Mouse (Mus musculus) intestine, postnatal 0 days (tissue): ENCODE data around the gene BC030870. TPM values are rescaled to one million over a fixed set of nuclear protein-coding genes. Genes with fewer than 3 reads are reported as not detected.

Experiments used
- ATAC-seq: fragments of 200-750 bp; cut with Nextera tagmentation; 2 replicates; pipeline ENCODE4 v1.8.0; 2017; ENCODE audit warnings: mild to moderate bottlenecking, moderate TSS enrichment, moderate library complexity
- H3K27ac ChIP-seq: fragments of 300-500 bp; sonication (generic); 2 replicates; pipeline ENCODE4 v1.5.1; 2014; ENCODE audit warnings: mild to moderate bottlenecking, low read depth, low read length, moderate library complexity
- H3K27me3 ChIP-seq: fragments of 300-500 bp; sonication (generic); replicated peaks from 2 replicates; pipeline ENCODE4 v1.6.1; 2014; ENCODE audit warnings: low read length, mixed read lengths; ENCODE audit not compliant: control insufficient read depth, insufficient read depth
- H3K36me3 ChIP-seq: fragments of 300-500 bp; sonication (generic); 2 replicates; pipeline ENCODE4 v1.6.1; 2014; ENCODE audit warnings: mild to moderate bottlenecking, moderate library complexity; ENCODE audit not compliant: control insufficient read depth, insufficient read depth
- H3K4me1 ChIP-seq: fragments of 300-500 bp; sonication (generic); replicated peaks from 2 replicates; pipeline ENCODE4 v1.6.1; 2014; ENCODE audit warnings: antibody characterized with exemption, low read length, mixed read lengths; ENCODE audit not compliant: control insufficient read depth, insufficient read depth
- H3K4me2 ChIP-seq: fragments of 300-500 bp; sonication (generic); replicated peaks from 2 replicates; pipeline ENCODE4 v1.6.1; 2014; ENCODE audit warnings: low read depth, mild to moderate bottlenecking, moderate library complexity
- H3K4me3 ChIP-seq: fragments of 300-500 bp; sonication (generic); 2 replicates; pipeline ENCODE4 v1.5.1; 2014; ENCODE audit warnings: low read depth, low read length
- H3K9ac ChIP-seq: fragments of 300-500 bp; sonication (generic); 2 replicates; pipeline ENCODE4 v1.6.1; 2014; ENCODE audit warnings: mild to moderate bottlenecking, low read depth, low read length
- H3K9me3 ChIP-seq: fragments of 300-500 bp; sonication (generic); 2 replicates; pipeline ENCODE4 v1.6.1; 2016; ENCODE audit warnings: mixed run types; ENCODE audit not compliant: control insufficient read depth
- CTCF ChIP-seq: sonication (generic); IDR thresholded peaks from 2 replicates; pipeline ENCODE4 v1.5.1; 2016; ENCODE audit warnings: low read depth, mild to moderate bottlenecking, control low read depth, antibody characterized with exemption, moderate library complexity
- WGBS: fragments of 180-500 bp; shearing (Covaris S2); extraction: QIAGEN DNeasy Blood & Tissue Kit; methylation state at CpG from one replicate; pipeline ENCODE4 v1.1.7; 2014; 5-methylcytosine and 5-hydroxymethylcytosine counted together
- polyA plus RNA-seq: library from polyadenylated mRNA; unstranded; fragments of >200 nt; fragmentation: Nextera tagmentation; extraction: Ambion mirVana; gene quantifications from 2 replicates; pipeline ENCODE4 v1.2.1, GENCODE M21; 2015

Gene BC030870
- polyA plus RNA-seq, 1 experiment from 2014 or later, result 41.7 TPM

- WGBS, result 95% methylated on average over 12 of the region's 12 CpGs
- ATAC-seq, result no peak
- no peak overlapping the region for H3K9ac ChIP-seq
- no peak overlapping the region for H3K4me3 ChIP-seq
- H3K27me3 ChIP-seq, result no peaks in the 10 kb centered on the region
- no peak overlapping the region for H3K27ac ChIP-seq
- no peaks in the 10 kb centered on the region for H3K36me3 ChIP-seq
- no peaks in the 10 kb centered on the region for H3K4me1 ChIP-seq
- H3K9me3 ChIP-seq, result no peaks in the 10 kb centered on the region
- TF ChIP-seq CTCF, result no peak
- H3K4me2 ChIP-seq, result no peak overlapping the region
Measured at GRCm38 (mm10) chr8:65088120-65088519, 41.2 kb downstream of the BC030870 start.

- no peak for TF ChIP-seq CTCF
- ATAC-seq, result no peak
- Histone ChIP-seq H3K4me2 (no peak overlapping the region), H3K27ac (no peak overlapping the region), H3K4me3 (no peak overlapping the region), H3K9me3 (no peaks in the 10 kb centered on the region), H3K27me3 (no peaks in the 10 kb centered on the region), H3K4me1 (no peaks in the 10 kb centered on the region), H3K36me3 (no peaks in the 10 kb centered on the region), H3K9ac (no peak overlapping the region)
- 80% methylated on average over 8 of the region's 8 CpGs for WGBS
Measured at GRCm38 (mm10) chr8:65087711-65088110, 41.7 kb downstream of the BC030870 start.

GRCm38 (mm10) chr8:65085680-65086079 is 43.7 kb downstream of the BC030870 start:
- Histone ChIP-seq H3K9me3 (no peaks in the 10 kb centered on the region), H3K27me3 (no peaks in the 10 kb centered on the region), H3K27ac (no peak overlapping the region), H3K4me1 (no peaks in the 10 kb centered on the region), H3K4me3 (no peak overlapping the region), H3K36me3 (no peaks in the 10 kb centered on the region), H3K9ac (no peak overlapping the region), H3K4me2 (no peak overlapping the region)
- peak; percentile 40 for TF ChIP-seq CTCF
- ATAC-seq, result no peak
- 72% methylated on average over 2 of the region's 2 CpGs for WGBS

GRCm38 (mm10) chr8:65080731-65081130 is 48.6 kb downstream of the BC030870 start:
- Histone ChIP-seq H3K36me3 (no peaks in the 10 kb centered on the region), H3K27ac (no peak overlapping the region), H3K4me3 (no peak overlapping the region), H3K27me3 (no peaks in the 10 kb centered on the region), H3K9me3 (no peaks in the 10 kb centered on the region), H3K4me1 (no peaks in the 10 kb centered on the region), H3K4me2 (no peak overlapping the region), H3K9ac (no peak overlapping the region)
- no peak for ATAC-seq
- 78% methylated on average over 9 of the region's 9 CpGs for WGBS
- no peak for TF ChIP-seq CTCF

GRCm38 (mm10) chr8:65074733-65075132 is 54.6 kb downstream of the BC030870 start, which contains the start of gene Gm10663:
TSS of gene Gm10663 (plus strand) at chr8:65075033.
- Histone ChIP-seq H3K27ac (no peak within 1 kb of the TSS), H3K36me3 (no peaks in the 10 kb centered on the region), H3K4me1 (no peaks in the 10 kb centered on the region), H3K4me2 (no peak within 1 kb of the TSS), H3K9me3 (no peaks in the 10 kb centered on the region), H3K9ac (no peak within 1 kb of the TSS), H3K4me3 (no peak within 1 kb of the TSS), H3K27me3 (no peaks in the 10 kb centered on the region)
- no peak for TF ChIP-seq CTCF
- whole genome bisulfite sequencing, result 89% methylated on average over 2 of the region's 2 CpGs
- no peak for ATAC-seq

- 63% methylated on average over 4 of the region's 4 CpGs for WGBS
- no peaks in the 10 kb centered on the region for H3K27me3 ChIP-seq
- no peaks in the 10 kb centered on the region for H3K36me3 ChIP-seq
- no peak for ATAC-seq
- no peaks in the 10 kb centered on the region for H3K9me3 ChIP-seq
- no peak overlapping the region for H3K27ac ChIP-seq
- no peak overlapping the region for H3K9ac ChIP-seq
- no peak overlapping the region for H3K4me2 ChIP-seq
- no peak for TF ChIP-seq CTCF
- no peak overlapping the region for H3K4me3 ChIP-seq
- H3K4me1 ChIP-seq, result no peaks in the 10 kb centered on the region
Measured at GRCm38 (mm10) chr8:65070996-65071395, 58.4 kb downstream of the BC030870 start.

GRCm38 (mm10) chr8:65068473-65068819 is 60.9 kb downstream of the BC030870 start:
- no peaks in the 10 kb centered on the region for H3K9me3 ChIP-seq
- H3K27me3 ChIP-seq, result no peaks in the 10 kb centered on the region
- H3K4me1 ChIP-seq, result no peaks in the 10 kb centered on the region
- no peak overlapping the region for H3K27ac ChIP-seq
- WGBS, result 83% methylated on average over 4 of the region's 4 CpGs
- no peak for ATAC-seq
- no peaks in the 10 kb centered on the region for H3K36me3 ChIP-seq
- H3K4me3 ChIP-seq, result no peak overlapping the region
- no peak overlapping the region for H3K4me2 ChIP-seq
- TF ChIP-seq CTCF, result no peak
- H3K9ac ChIP-seq, result no peak overlapping the region
